Mouse (Mus musculus) small intestine, adult 2 months (tissue): Measurements from ENCODE around the gene Zfhx3. TPM values are rescaled to one million over a fixed set of nuclear protein-coding genes. Genes with fewer than 3 reads are reported as not detected.

Experiments
- H3K27ac ChIP-seq: fragments of 200-500 bp; 2 replicates; pipeline ENCODE4 v1.5.1; 2012; ENCODE audit warnings: low read depth, low read length, control low read depth, inconsistent platforms; ENCODE audit not compliant: insufficient read depth
- H3K27me3 ChIP-seq: fragments of 200-500 bp; 2 replicates; pipeline ENCODE4 v1.6.1; 2012; ENCODE audit warnings: mild to moderate bottlenecking, moderate library complexity, low read length, inconsistent platforms; ENCODE audit not compliant: control insufficient read depth, insufficient read depth
- H3K36me3 ChIP-seq: fragments of 200-500 bp; 2 replicates; pipeline ENCODE4 v1.6.1; 2012; ENCODE audit warnings: mild to moderate bottlenecking, low read length, control low read depth, inconsistent platforms; ENCODE audit not compliant: control insufficient read depth, insufficient read depth
- H3K4me1 ChIP-seq: fragments of 200-500 bp; 2 replicates; pipeline ENCODE4 v1.6.1; 2012; ENCODE audit warnings: low read length, inconsistent platforms, mixed read lengths; ENCODE audit not compliant: control insufficient read depth, insufficient read depth, insufficient read length
- H3K4me3 ChIP-seq: fragments of 200-500 bp; 2 replicates; pipeline ENCODE4 v1.5.1; 2012; ENCODE audit warnings: low read depth, mild to moderate bottlenecking, control low read depth, inconsistent platforms, low read length, moderate library complexity
- CTCF ChIP-seq: fragments of 200-500 bp; IDR thresholded peaks from 2 replicates; pipeline ENCODE4 v1.5.1; 2012; ENCODE audit warnings: low read depth, mild to moderate bottlenecking, control low read depth, inconsistent platforms, low read length, moderate library complexity, mixed read lengths; ENCODE audit not compliant: insufficient replicate concordance, insufficient read length; ENCODE audit errors: extremely low read depth
- POLR2A ChIP-seq: fragments of 200-500 bp; IDR thresholded peaks from 2 replicates; pipeline ENCODE4 v1.6.1; 2012; ENCODE audit warnings: low read depth, mild to moderate bottlenecking, control low read depth, inconsistent platforms, low read length, moderate library complexity
- WGBS: fragments of 180-500 bp; shearing (Covaris S2); methylation state at CpG from one replicate; pipeline ENCODE4 v1.1.7; 2018; 5-methylcytosine and 5-hydroxymethylcytosine counted together
- polyA plus RNA-seq: library from polyadenylated mRNA; depleted of rRNA; stranded (reverse); fragments of >200 nt; gene quantifications from 2 replicates; pipeline ENCODE4 v1.2.3, GENCODE M21; 2012

Gene Zfhx3
- polyA plus RNA-seq, 1 experiment = 2.0 TPM

DNA sequence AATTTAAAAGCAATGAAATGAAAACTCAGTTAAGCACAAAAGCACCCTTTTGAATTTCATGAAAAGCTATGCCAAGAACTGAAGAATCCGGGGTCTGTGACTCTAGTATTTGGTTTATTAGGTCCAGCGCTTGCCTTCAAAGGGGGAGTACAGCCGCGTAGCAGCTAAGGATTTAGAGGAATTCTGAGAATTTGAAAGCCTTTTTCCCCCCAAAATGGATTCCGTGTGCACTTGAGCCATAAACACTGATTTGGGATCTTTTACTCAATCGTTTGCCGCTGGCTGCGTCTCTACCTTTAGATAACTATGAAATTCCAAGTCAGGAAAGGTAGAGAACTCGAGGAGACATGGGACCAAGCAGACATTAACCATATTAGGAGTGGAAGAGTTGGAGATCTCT lies 300.8 kb downstream of the Zfhx3 start:
- Histone ChIP-seq H3K36me3 (no peaks in the 10 kb centered on the region), H3K4me3 (no peak overlapping the region), H3K4me1 (no peaks in the 10 kb centered on the region), H3K27ac (no peak overlapping the region), H3K27me3 (no peaks in the 10 kb centered on the region)
- 53% methylated on average over 9 of the region's 9 CpGs for WGBS
- TF ChIP-seq POLR2A = no peak
- no peak for TF ChIP-seq CTCF

DNA sequence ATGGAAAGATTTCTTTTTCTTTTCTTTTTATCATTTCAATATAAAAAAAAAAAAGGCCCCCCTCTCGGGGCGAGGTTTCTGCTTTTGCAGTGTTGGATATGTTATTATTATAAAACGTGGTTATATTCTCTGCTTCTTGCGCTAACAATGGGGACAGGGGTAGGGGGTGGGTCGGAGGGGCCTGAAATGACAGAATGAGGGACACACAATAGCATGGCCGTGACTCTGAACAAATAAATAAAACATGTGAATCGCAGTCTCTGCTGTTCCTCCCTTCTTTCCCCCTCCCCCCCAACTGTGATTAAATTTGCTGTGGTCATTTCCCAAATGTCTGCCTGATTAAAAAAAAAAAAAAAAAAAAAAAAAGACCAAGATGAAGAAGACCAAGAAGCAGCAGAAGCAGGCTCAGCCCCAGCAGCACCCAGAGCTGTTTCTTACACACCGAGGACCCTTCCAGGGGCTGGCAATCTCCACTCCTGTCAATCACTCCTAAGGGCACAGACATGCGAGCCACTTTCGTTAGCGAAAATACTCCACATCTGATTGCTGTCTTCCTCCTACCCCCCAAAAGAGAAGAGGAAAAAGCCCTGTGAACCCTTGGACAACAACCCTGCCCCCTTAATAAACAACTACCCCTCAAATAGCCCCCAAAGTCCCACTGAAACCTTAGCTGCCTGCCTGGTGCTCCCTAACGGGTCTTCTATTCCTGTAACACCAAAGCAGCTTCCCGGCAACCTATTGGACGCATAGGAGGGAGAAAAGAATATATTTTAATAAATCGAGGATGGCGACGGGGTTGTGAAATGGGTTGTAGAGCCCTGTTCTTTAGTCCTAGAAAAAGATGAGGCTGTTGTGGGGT lies 302.4 kb downstream of the Zfhx3 start:
- Histone ChIP-seq H3K27ac (no peak overlapping the region), H3K4me1 (no peaks in the 10 kb centered on the region), H3K4me3 (no peak overlapping the region), H3K36me3 (no peaks in the 10 kb centered on the region), H3K27me3 (no peaks in the 10 kb centered on the region)
- WGBS = 69% methylated on average over 17 of the region's 17 CpGs
- no peak for TF ChIP-seq POLR2A
- no peak for TF ChIP-seq CTCF

DNA sequence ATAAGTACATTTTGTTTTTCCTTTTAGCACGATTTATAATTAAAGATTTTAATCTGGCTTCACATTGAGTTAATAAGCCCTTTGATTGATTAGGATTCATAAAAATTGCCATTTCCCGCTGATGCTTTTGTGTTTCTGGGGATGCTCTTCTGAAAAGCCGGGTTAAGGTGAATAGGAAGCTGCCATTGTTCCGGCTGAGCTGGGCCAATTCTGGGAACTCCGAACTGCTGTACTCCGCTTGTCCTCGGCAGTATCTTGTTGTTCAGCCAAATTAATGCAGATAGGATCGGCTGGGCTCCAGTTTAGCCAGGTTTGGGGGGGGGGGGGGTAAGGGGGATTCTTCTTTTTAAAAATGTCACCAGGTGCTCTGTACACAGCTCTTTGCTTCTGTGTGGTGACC lies 303.1 kb downstream of the Zfhx3 start:
- Histone ChIP-seq H3K4me1 (no peaks in the 10 kb centered on the region), H3K27ac (no peak overlapping the region), H3K27me3 (no peaks in the 10 kb centered on the region), H3K36me3 (no peaks in the 10 kb centered on the region), H3K4me3 (no peak overlapping the region)
- no peak for TF ChIP-seq POLR2A
- TF ChIP-seq CTCF = no peak
- 68% methylated on average over 8 of the region's 8 CpGs for WGBS

DNA sequence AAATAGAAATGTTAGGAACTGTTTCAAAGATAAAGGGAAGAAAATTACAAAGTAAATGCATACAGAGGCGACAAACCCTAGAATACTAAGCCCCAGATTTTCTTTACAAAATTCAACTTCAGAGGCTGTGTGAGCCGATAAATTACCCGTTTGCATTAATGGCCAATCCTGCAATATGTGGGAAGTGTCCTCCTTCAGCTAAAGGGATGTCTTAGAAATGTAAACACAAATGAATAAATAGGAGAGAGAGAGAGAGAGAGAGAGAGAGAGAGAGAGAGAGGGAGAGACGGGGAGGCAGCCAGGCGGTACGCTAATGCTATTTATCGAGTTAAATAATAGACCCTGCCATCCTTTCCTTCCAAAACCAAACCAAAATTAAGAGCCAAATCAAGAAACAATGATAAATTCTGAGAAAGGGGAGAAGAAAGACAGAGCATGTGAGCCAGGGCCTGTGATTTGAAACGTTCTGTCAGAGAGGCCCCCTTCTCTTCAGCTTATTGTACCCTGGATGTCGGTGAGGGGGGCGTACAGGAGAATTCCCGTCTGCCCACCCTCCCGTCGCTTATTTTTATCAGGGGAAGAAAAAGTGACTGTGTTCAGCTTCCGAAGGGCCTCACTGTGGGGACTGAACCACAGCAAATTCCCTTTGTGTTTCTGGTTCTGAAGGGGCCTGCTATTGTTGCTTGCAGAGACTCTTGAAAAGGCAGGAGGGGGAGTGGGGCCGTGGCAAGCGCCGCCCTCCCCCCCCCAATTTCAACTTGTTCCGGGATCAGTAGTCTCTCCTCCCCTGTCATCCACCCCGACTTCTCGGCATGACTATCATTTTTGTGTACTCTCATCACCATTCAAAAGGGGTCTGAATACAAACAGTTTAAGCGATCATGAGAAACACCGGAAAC lies 303.8 kb downstream of the Zfhx3 start:
- H3K36me3 ChIP-seq = no peaks in the 10 kb centered on the region
- H3K4me1 ChIP-seq = no peaks in the 10 kb centered on the region
- no peak overlapping the region for H3K27ac ChIP-seq
- no peaks in the 10 kb centered on the region for H3K27me3 ChIP-seq
- TF ChIP-seq POLR2A = no peak
- no peak for TF ChIP-seq CTCF
- WGBS = 61% methylated on average over 22 of the region's 22 CpGs
- H3K4me3 ChIP-seq = no peak overlapping the region

DNA sequence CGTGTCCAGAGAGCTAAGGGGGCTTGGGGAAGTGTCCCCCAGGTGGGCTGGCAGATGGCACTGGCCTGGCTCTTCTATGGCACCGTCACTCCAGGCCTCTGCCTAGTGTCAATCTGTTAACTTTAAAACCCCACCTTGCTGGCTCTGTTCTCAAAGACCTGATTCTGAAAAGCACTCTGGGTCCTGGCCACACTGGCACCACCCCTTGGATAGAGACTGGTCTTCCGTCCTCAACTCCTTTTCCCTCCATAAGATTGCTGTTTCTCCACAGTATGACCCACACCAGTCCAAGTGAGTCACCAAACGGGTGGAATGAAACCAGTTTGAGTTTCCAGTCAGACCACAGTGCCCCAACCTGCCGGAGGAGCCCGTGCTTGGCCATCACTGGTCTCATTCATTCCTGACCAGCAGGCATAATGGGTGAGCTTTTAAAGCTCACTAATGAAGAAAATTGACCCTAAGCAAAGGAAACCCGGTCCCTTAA lies 304.5 kb downstream of the Zfhx3 start:
- TF ChIP-seq POLR2A (no peak), CTCF (no peak)
- WGBS = 71% methylated on average over 7 of the region's 7 CpGs
- Histone ChIP-seq H3K27me3 (no peaks in the 10 kb centered on the region), H3K36me3 (no peaks in the 10 kb centered on the region), H3K27ac (no peak overlapping the region), H3K4me1 (no peaks in the 10 kb centered on the region), H3K4me3 (no peak overlapping the region)

DNA sequence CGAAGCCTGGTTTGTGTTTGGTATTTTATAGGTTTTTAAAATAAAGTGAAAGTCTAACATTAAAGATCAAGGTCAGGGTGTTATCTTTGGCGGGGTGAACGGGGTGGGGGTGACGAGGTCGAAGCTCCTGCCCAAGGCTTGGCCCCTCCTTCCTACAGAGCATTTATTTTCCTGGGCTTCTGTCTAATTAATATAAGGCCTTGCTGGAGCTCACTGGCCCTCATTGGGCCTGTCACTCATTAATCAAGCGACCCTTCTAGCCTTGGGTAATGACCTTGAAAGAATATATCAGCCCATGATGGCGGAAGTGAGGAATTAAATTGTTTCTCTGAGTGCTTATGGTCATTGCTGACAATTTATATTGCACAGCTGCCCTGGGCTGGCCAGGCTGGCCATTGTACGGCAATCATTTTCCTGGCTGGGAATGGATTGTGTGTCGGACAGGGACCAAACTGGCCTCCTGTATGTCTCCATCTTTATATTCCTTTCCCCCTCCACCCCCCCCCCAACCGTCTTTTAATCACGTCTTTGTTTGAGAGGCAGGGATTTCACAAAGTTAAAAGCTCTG lies 322.2 kb downstream of the Zfhx3 start:
- Histone ChIP-seq H3K27me3 (no peaks in the 10 kb centered on the region; the same call in 1 of the 2 replicates), H3K36me3 (no peaks in the 10 kb centered on the region), H3K4me1 (no peaks in the 10 kb centered on the region), H3K27ac (no peak overlapping the region), H3K4me3 (no peak overlapping the region)
- TF ChIP-seq POLR2A (no peak), CTCF (no peak)
- 59% methylated on average over 11 of the region's 11 CpGs for WGBS
